Mouse (Mus musculus) CH12.LX (cell line): ENCODE measurements around the gene Dpyd. TPM values are rescaled to one million over a fixed set of nuclear protein-coding genes. Genes with fewer than 3 reads are reported as not detected.

ENCODE experiments used
- DNase-seq: peaks from one replicate; pipeline ENCODE4 v3.0.0-alpha.2; 2013; ENCODE audit errors: extremely low read depth
- H3K27ac ChIP-seq: 2 replicates; pipeline ENCODE4 v1.5.1; 2012; ENCODE audit warnings: low read depth, mild to moderate bottlenecking, control low read depth, moderate library complexity; ENCODE audit not compliant: insufficient read depth
- H3K27me3 ChIP-seq: replicated peaks from 2 replicates; pipeline ENCODE3; 2012; ENCODE audit warnings: inconsistent platforms
- H3K36me3 ChIP-seq, 2 experiments: replicated peaks in 1 of 2; 2 replicates each; pipeline versions ENCODE3 to v1.6.1; 2012; ENCODE audit warnings: inconsistent platforms in 1 of 2, low read length in 1 of 2, mild to moderate bottlenecking in 1 of 2, mixed read lengths in 1 of 2, moderate library complexity in 1 of 2; ENCODE audit not compliant: control insufficient read depth in 1 of 2, insufficient read depth in 1 of 2
- H3K4me1 ChIP-seq, 2 experiments: 2 replicates each; pipeline ENCODE4 v1.6.1; 2012; ENCODE audit warnings: inconsistent platforms in 1 of 2, moderate library complexity in 1 of 2; ENCODE audit not compliant: insufficient read depth in 2 of 2, control insufficient read depth in 1 of 2
- H3K4me2 ChIP-seq: 2 replicates; pipeline ENCODE4 v1.6.1; 2012; ENCODE audit warnings: low read depth, mild to moderate bottlenecking, control low read depth; ENCODE audit not compliant: poor library complexity, insufficient read depth, severe bottlenecking
- H3K4me3 ChIP-seq, 3 experiments: fragments of 150-350 bp in 1 of 3; sonication (generic) in 1 of 3; replicated peaks in 1 of 3; 2 replicates each; pipeline versions ENCODE3 to v1.5.1; 2011 to 2012; ENCODE audit warnings: low read depth in 2 of 3, low read length in 2 of 3, mild to moderate bottlenecking in 2 of 3, moderate library complexity in 2 of 3, control low read depth in 1 of 3, improper control_type of control experiment in 1 of 3, inconsistent platforms in 1 of 3, mixed read lengths in 1 of 3; ENCODE audit not compliant: poor library complexity in 1 of 3
- H3K79me2 ChIP-seq: replicated peaks from 2 replicates; pipeline ENCODE4 v1.6.1; 2012; ENCODE audit warnings: mild to moderate bottlenecking, moderate library complexity; ENCODE audit not compliant: control insufficient read depth, poor library complexity, insufficient read depth, severe bottlenecking; ENCODE audit errors: extremely low read depth
- H3K9ac ChIP-seq: 2 replicates; pipeline ENCODE4 v1.6.1; 2012; ENCODE audit warnings: low read depth, mild to moderate bottlenecking, control low read depth, moderate library complexity; ENCODE audit not compliant: insufficient read depth
- H3K9me3 ChIP-seq: replicated peaks from 2 replicates; pipeline ENCODE3; 2012; ENCODE audit warnings: low read length, inconsistent platforms, mixed read lengths
- CHD1 ChIP-seq: IDR thresholded peaks from 2 replicates; pipeline ENCODE4 v1.6.1; 2012; ENCODE audit warnings: low read depth, low read length, improper control_type of control experiment, inconsistent platforms
- EP300 ChIP-seq: IDR thresholded peaks from 2 replicates; pipeline ENCODE4 v1.6.1; 2011; ENCODE audit warnings: low read length, improper control_type of control experiment
- GABPA ChIP-seq: IDR thresholded peaks from 2 replicates; pipeline ENCODE4 v1.6.1; 2012; ENCODE audit warnings: low read depth, low read length, improper control_type of control experiment, inconsistent platforms; ENCODE audit not compliant: insufficient replicate concordance
- HCFC1 ChIP-seq: IDR thresholded peaks from 2 replicates; pipeline ENCODE4 v1.6.1; 2012; ENCODE audit warnings: low read depth, mild to moderate bottlenecking, inconsistent platforms, low read length, improper control_type of control experiment
- IRF4 ChIP-seq: IDR thresholded peaks from 2 replicates; pipeline ENCODE4 v1.6.1; 2014; ENCODE audit warnings: low read depth, mild to moderate bottlenecking, inconsistent platforms, low read length, improper control_type of control experiment
- KAT2A ChIP-seq: IDR thresholded peaks from 2 replicates; pipeline ENCODE4 v1.6.1; 2012; ENCODE audit warnings: low read length, improper control_type of control experiment, inconsistent platforms; ENCODE audit not compliant: insufficient replicate concordance
- MAZ ChIP-seq: IDR thresholded peaks from 2 replicates; pipeline ENCODE4 v1.6.1; 2012; ENCODE audit warnings: low read depth, mild to moderate bottlenecking, inconsistent platforms, low read length, improper control_type of control experiment, moderate library complexity
- NRF1 ChIP-seq: IDR thresholded peaks from 2 replicates; pipeline ENCODE4 v1.6.1; 2014; ENCODE audit warnings: low read depth, mild to moderate bottlenecking, inconsistent platforms, low read length, improper control_type of control experiment, moderate library complexity
- PAX5 ChIP-seq: IDR thresholded peaks from 2 replicates; pipeline ENCODE4 v1.6.1; 2012; ENCODE audit warnings: low read length, inconsistent platforms, mixed read lengths
- POLR2A ChIP-seq: IDR thresholded peaks from 2 replicates; pipeline ENCODE4 v1.6.1; 2011; ENCODE audit warnings: low read depth, mild to moderate bottlenecking, improper control_type of control experiment, low read length
- POLR2AphosphoS2 ChIP-seq: IDR thresholded peaks from 2 replicates; pipeline ENCODE4 v1.6.1; 2011; ENCODE audit warnings: low read depth, low read length, improper control_type of control experiment
- RAD21 ChIP-seq: IDR thresholded peaks from 2 replicates; pipeline ENCODE4 v1.6.1; 2011; ENCODE audit warnings: low read depth, mild to moderate bottlenecking, low read length, improper control_type of control experiment, moderate library complexity
- UBTF ChIP-seq: IDR thresholded peaks from 2 replicates; pipeline ENCODE4 v1.6.1; 2012; ENCODE audit warnings: low read depth, mild to moderate bottlenecking, inconsistent platforms, low read length, improper control_type of control experiment, moderate library complexity
- ZNF384 ChIP-seq: IDR thresholded peaks from 2 replicates; pipeline ENCODE4 v1.6.1; 2012; ENCODE audit warnings: low read depth, low read length, improper control_type of control experiment, inconsistent platforms
- dilution Hi-C: fragments of 300-500 bp; cut with MboI; formaldehyde crosslinking; loops from 2 replicates; pipeline ENCODE4 v1.14.3; 2020; ENCODE audit warnings: low sequenced_read_pairs; ENCODE audit not compliant: extremely low pct_unique_long_range_greater_than_20kb, extremely low pct_ligation_motif_present
- in situ Hi-C: fragments of 300-500 bp; cut with MboI; formaldehyde crosslinking; loops from 3 replicates; pipeline ENCODE4 v1.14.3; 2019; ENCODE audit warnings: low sequenced_read_pairs, low pct_ligation_motif_present, low pct_unique_long_range_greater_than_20kb, mixed read lengths
- polyA plus RNA-seq: library from polyadenylated mRNA; unstranded; fragments of >175 nt; gene quantifications from 2 replicates; pipeline ENCODE4 v1.2.1, GENCODE M21; 2012; ENCODE audit warnings: low read depth; ENCODE audit not compliant: insufficient read length
- total RNA-seq, 2 experiments: library from RNA; depleted of rRNA; stranded (reverse); fragments of 300-350 nt in 1 of 2; fragments of >200 nt in 1 of 2; gene quantifications; 2 replicates each; pipeline ENCODE4 v1.2.3; 2012 to 2014

Dpyd gene
- total and polyA plus RNA-seq, 3 experiments, result not detected

DNA sequence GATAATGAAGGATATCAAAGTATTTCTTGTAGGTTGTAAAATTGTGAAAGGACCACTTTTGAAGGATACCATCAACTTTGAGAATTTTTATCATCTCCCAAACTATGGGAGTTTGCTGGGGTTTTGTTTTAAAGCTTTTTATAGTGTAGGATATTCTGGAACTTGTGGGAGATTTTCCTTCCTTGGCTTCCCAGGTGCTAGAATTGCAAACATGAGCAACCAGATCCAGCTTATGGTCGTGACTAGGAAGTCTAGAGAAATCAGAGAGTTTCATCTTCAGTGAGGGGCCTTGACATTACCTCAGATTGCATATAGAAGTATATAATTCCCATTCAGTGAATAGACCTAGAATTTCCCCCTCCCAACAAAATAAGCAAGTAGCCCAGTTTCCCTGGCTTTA is 819.2 kb downstream of the Dpyd start:
- Histone ChIP-seq H3K9ac (no peak overlapping the region), H3K36me3 (no peaks in the 10 kb centered on the region), H3K27ac (no peak overlapping the region), H3K9me3 (peaks cover 35% of the 10 kb centered on the region), H3K27me3 (no peaks in the 10 kb centered on the region), H3K79me2 (no peaks in the 10 kb centered on the region), H3K4me3 (no peak overlapping the region), H3K4me1 (no peaks in the 10 kb centered on the region), H3K4me2 (no peak overlapping the region)
- in situ Hi-C loops, result no loop called here
- dilution Hi-C loops, result no loop called here
- TF ChIP-seq MAZ, result no peak
- no peak for TF ChIP-seq IRF4
- TF ChIP-seq UBTF, result no peak
- TF ChIP-seq PAX5, result no peak
- TF ChIP-seq KAT2A, result no peak
- no peak for TF ChIP-seq EP300
- no peak for TF ChIP-seq GABPA
- TF ChIP-seq NRF1, result no peak
- no peak for DNase-seq

DNA sequence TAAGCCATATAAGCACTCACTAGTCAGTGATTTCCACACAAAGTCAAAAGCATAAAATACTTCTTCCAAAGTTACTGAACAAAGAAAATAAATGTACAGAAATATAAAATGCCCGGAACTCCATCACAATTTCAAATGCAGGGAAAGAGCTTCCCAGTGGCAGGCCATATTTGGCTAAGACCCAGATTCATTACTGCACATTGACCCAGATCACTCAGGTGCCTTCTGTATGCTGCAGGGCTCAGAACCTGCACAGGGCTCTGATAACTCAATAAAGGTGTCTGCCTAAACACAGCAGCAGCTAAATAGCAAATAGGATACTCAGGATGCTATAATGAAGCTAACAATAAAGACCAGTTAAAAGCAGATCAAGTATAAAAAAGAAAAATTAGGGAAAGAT is 820.5 kb downstream of the Dpyd start:
- TF ChIP-seq ZNF384 (no peak), POLR2AphosphoS2 (no peak), HCFC1 (no peak), RAD21 (no peak)
- peaks cover 30% of the 10 kb centered on the region for H3K9me3 ChIP-seq
- no peak overlapping the region for H3K4me3 ChIP-seq
- in situ Hi-C loops, result no loop called here
- H3K4me2 ChIP-seq, result no peak overlapping the region
- no peaks in the 10 kb centered on the region for H3K36me3 ChIP-seq
- no peak for DNase-seq
- no peaks in the 10 kb centered on the region for H3K79me2 ChIP-seq
- H3K27ac ChIP-seq, result no peak overlapping the region
- dilution Hi-C loops, result no loop called here
- no peak overlapping the region for H3K9ac ChIP-seq
- H3K4me1 ChIP-seq, result no peaks in the 10 kb centered on the region
- H3K27me3 ChIP-seq, result no peaks in the 10 kb centered on the region

DNA sequence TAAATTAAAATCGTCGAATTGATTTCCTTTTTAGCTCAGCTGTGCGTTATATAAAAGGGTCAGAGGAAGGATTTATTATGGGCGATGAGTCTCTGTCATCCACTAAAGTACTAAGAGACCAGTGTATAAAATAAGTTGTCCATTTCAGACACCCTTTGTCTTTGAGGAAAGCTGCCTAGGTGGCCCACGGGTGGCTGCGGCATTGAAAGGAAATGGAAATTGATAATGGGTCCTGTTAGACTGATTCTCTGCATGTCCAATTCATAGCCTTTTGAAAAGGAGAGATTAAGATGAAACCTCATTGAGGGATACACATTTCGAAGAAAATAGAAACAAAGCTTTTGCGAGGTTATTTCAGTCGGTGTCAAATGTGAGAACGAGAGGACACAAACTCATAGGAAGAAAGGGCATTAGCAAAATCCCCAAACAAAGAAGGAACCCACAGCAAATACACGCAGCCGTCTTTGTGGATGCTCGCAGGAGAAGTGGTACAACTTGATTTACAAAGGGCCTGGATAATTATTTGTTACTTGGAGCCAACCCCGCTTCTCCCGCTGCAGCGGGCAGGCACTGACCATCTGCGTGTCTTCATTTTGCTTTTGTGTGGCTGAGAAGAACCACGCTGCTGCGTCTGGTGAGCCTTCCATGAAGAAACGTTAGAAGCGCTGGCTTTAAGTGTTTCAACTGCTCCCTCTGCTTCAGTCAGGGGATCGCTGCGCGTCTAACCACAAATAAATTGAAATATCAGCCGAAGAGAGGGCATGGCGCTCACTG is 825.6 kb downstream of the Dpyd start:
- dilution Hi-C loops (no loop called here), in situ Hi-C loops (no loop called here)
- H3K79me2 ChIP-seq, result no peaks in the 10 kb centered on the region
- H3K9ac ChIP-seq, result no peak overlapping the region
- H3K27ac ChIP-seq, result no peak overlapping the region
- H3K4me1 ChIP-seq, result no peaks in the 10 kb centered on the region
- no peaks in the 10 kb centered on the region for H3K36me3 ChIP-seq
- no peak for DNase-seq
- no peak overlapping the region for H3K4me2 ChIP-seq
- TF ChIP-seq POLR2A (no peak), GABPA (no peak), UBTF (no peak), CHD1 (no peak)
- H3K4me3 ChIP-seq, result no peak overlapping the region
- H3K9me3 ChIP-seq, result peaks cover 40% of the 10 kb centered on the region
- H3K27me3 ChIP-seq, result no peaks in the 10 kb centered on the region
